ENCODE assay signal across 27 mouse cellular contexts in the genomic region with DNA sequence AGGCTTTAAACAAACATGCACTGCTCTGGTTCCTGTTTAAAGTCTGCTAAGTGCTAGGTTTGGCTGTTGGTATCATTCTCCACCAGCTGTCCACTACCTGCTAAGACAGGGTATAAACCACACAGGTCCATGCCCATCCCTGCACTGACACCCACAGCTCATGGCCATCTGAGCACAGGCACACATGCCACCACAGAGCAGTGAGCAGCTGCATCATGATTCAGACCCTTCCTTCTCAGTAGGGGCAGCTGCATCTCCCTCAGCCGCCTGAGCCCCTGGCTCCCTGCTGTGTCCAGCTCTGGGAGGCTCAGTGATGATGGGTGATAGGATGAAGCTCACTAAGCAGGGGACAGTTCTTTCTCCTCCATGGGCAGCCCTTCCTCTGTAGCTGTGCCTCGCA.
"Had no signal": no experiment of that assay in that cellular context is flagged by ENCODE, and none has a peak within 500 bp of the region (broad histone marks: within the 10 kb centered on the region; RNA-seq: fewer than 3 reads in every experiment).

No protein-coding gene starts in this region.

- H3K9ac ChIP-seq: heart, embryonic 12.5 days; hindbrain, embryonic 12.5 days; hindbrain, embryonic 14.5 days; kidney, embryonic 15.5 days; limb, embryonic 12.5 days; liver, embryonic 13.5 days had no signal

- H3K36me3 ChIP-seq: heart, embryonic 10.5 days; heart, embryonic 12.5 days; hindbrain, embryonic 10.5 days; hindbrain, embryonic 12.5 days; kidney, embryonic 15.5 days; limb, embryonic 10.5 days; limb, embryonic 12.5 days; liver, embryonic 13.5 days had no signal

- H3K4me2 ChIP-seq: heart, embryonic 12.5 days; hindbrain, embryonic 12.5 days; hindbrain, embryonic 14.5 days; kidney, embryonic 15.5 days; limb, embryonic 12.5 days; liver, embryonic 11.5 days; liver, embryonic 13.5 days had no signal

- ATAC-seq: hindbrain, embryonic 16.5 days; inflammation-experienced regulatory T-cells, adult 6 months had no signal

- H3K4me1 ChIP-seq: kidney, embryonic 15.5 days; limb, embryonic 12.5 days; liver, embryonic 13.5 days had no signal

- H3K27ac ChIP-seq: gastrocnemius, adult 2 months; heart, embryonic 10.5 days; hindbrain, embryonic 10.5 days; hindbrain, embryonic 12.5 days; hindbrain, embryonic 14.5 days; kidney, embryonic 15.5 days; kidney, postnatal 0 days; layer of hippocampus, adult 2 months; left cerebral cortex, adult 2 months; limb, embryonic 10.5 days; limb, embryonic 12.5 days; liver, embryonic 13.5 days had no signal

- H3K9me3 ChIP-seq: heart, embryonic 10.5 days; heart, embryonic 12.5 days; hindbrain, embryonic 10.5 days; hindbrain, embryonic 12.5 days; kidney, embryonic 15.5 days; limb, embryonic 10.5 days; limb, embryonic 12.5 days; liver, embryonic 13.5 days had no signal

- H3K27me3 ChIP-seq: hindbrain, embryonic 12.5 days; kidney, embryonic 15.5 days; limb, embryonic 12.5 days; liver, embryonic 13.5 days had no signal

- DNase-seq: gastrocnemius, adult 2 months; gastrocnemius, postnatal 10 days; gastrocnemius, postnatal 25 days; heart, adult 18-20 months; heart, postnatal 10 days; heart, postnatal 4 days; kidney, adult 11 months; kidney, adult 2 months; kidney, adult 9 months; kidney, postnatal 25 days; kidney, postnatal 4 days; liver; liver, embryonic 13.5 days had no signal

- H3K4me3 ChIP-seq: gastrocnemius, adult 2 months; heart, embryonic 10.5 days; heart, embryonic 12.5 days; hindbrain, embryonic 10.5 days; hindbrain, embryonic 12.5 days; kidney, embryonic 15.5 days; layer of hippocampus, adult 2 months; left cerebral cortex, adult 2 months; limb, embryonic 10.5 days; limb, embryonic 12.5 days; liver, embryonic 13.5 days had no signal
